Mouse (Mus musculus): ENCODE results near the gene Yod1. TPM values are rescaled to one million over a fixed set of nuclear protein-coding genes. Genes with fewer than 3 reads are reported as not detected.
A peak's percentile ranks its signal among the peaks of the same experiment; 100 is the strongest.

Yod1 gene
- polyA plus RNA-seq, 1 experiment from 2014 or later: 8.9 TPM

GRCm38 (mm10) chr1:130728708-130729107 is 11.6 kb downstream of the Yod1 start:
- H3K4me2 ChIP-seq (ENCODE audit: low read length): no peak overlapping the region
- H3K27me3 ChIP-seq (replicated peaks; ENCODE audit: control insufficient read depth, insufficient read depth, low read length): no peaks in the 10 kb centered on the region
- ATAC-seq: no peak
- H3K9me3 ChIP-seq (replicated peaks; ENCODE audit: control insufficient read depth, low read length): no peaks in the 10 kb centered on the region
- H3K36me3 ChIP-seq (ENCODE audit: control insufficient read depth, insufficient read depth, low read length): no peaks in the 10 kb centered on the region
- 89% methylated on average over 3 of the region's 3 CpGs for WGBS
- peak; percentile 19 for DNase-seq (ENCODE audit: low spot score)
- no peak overlapping the region for H3K27ac ChIP-seq (ENCODE audit: low read depth, low read length)
- no peaks in the 10 kb centered on the region for H3K4me1 ChIP-seq (ENCODE audit: control insufficient read depth, insufficient read depth, low read length)
- no peak overlapping the region for H3K9ac ChIP-seq (ENCODE audit: low read length)
- no peak overlapping the region for H3K4me3 ChIP-seq (ENCODE audit: low read depth, low read length)

- WGBS: 71% methylated on average over 2 of the region's 2 CpGs
- H3K4me3 ChIP-seq (ENCODE audit: low read depth, low read length): no peak within 1 kb of the TSS
- H3K9ac ChIP-seq (ENCODE audit: low read length): no peak within 1 kb of the TSS
- no peak within 1 kb of the TSS for H3K27ac ChIP-seq (ENCODE audit: low read depth, low read length)
- no peaks in the 10 kb centered on the region for H3K27me3 ChIP-seq (replicated peaks; ENCODE audit: control insufficient read depth, insufficient read depth, low read length)
- H3K9me3 ChIP-seq (replicated peaks; ENCODE audit: control insufficient read depth, low read length): no peaks in the 10 kb centered on the region
- H3K36me3 ChIP-seq (ENCODE audit: control insufficient read depth, insufficient read depth, low read length): no peaks in the 10 kb centered on the region
- no peak within 1 kb of the TSS for H3K4me2 ChIP-seq (ENCODE audit: low read length)
- ATAC-seq (no peak), DNase-seq (ENCODE audit: low spot score) (no peak)
- no peaks in the 10 kb centered on the region for H3K4me1 ChIP-seq (ENCODE audit: control insufficient read depth, insufficient read depth, low read length)
Measured at GRCm38 (mm10) chr1:130729153-130729552, 12.0 kb downstream of the Yod1 start, which contains the start of gene Pfkfb2. Pfkfb2 (minus strand) TSS chr1:130729253.

- ATAC-seq: peak; percentile 29; the same call in 1 of the 2 replicates
- Histone ChIP-seq H3K4me1 (ENCODE audit: control insufficient read depth, insufficient read depth, low read length) (no peaks in the 10 kb centered on the region), H3K36me3 (ENCODE audit: control insufficient read depth, insufficient read depth, low read length) (no peaks in the 10 kb centered on the region), H3K4me2 (ENCODE audit: low read length) (no peak within 1 kb of the TSS), H3K9ac (ENCODE audit: low read length) (no peak within 1 kb of the TSS), H3K27me3 (replicated peaks; ENCODE audit: control insufficient read depth, insufficient read depth, low read length) (no peaks in the 10 kb centered on the region), H3K4me3 (ENCODE audit: low read depth, low read length) (no peak within 1 kb of the TSS), H3K27ac (ENCODE audit: low read depth, low read length) (no peak within 1 kb of the TSS), H3K9me3 (replicated peaks; ENCODE audit: control insufficient read depth, low read length) (no peaks in the 10 kb centered on the region)
- 5% methylated on average over 10 of the region's 10 CpGs for WGBS
- DNase-seq (ENCODE audit: low spot score): no peak
Measured at GRCm38 (mm10) chr1:130731741-130732337, 14.7 kb downstream of the Yod1 start, which contains the start of gene AA986860. AA986860 (plus strand) TSS chr1:130731976.

- H3K4me1 ChIP-seq (ENCODE audit: control insufficient read depth, insufficient read depth, low read length): no peaks in the 10 kb centered on the region
- H3K4me2 ChIP-seq (ENCODE audit: low read length): no peak overlapping the region
- H3K36me3 ChIP-seq (ENCODE audit: control insufficient read depth, insufficient read depth, low read length): no peaks in the 10 kb centered on the region
- no peaks in the 10 kb centered on the region for H3K9me3 ChIP-seq (replicated peaks; ENCODE audit: control insufficient read depth, low read length)
- no peak for ATAC-seq
- no peak overlapping the region for H3K9ac ChIP-seq (ENCODE audit: low read length)
- H3K4me3 ChIP-seq (ENCODE audit: low read depth, low read length): no peak overlapping the region
- H3K27ac ChIP-seq (ENCODE audit: low read depth, low read length): no peak overlapping the region
- no peaks in the 10 kb centered on the region for H3K27me3 ChIP-seq (replicated peaks; ENCODE audit: control insufficient read depth, insufficient read depth, low read length)
- WGBS: 91% methylated on average over 13 of the region's 13 CpGs
- DNase-seq (ENCODE audit: low spot score): no peak
Measured at GRCm38 (mm10) chr1:130732706-130733658, 15.9 kb downstream of the Yod1 start.

- Histone ChIP-seq H3K27me3 (replicated peaks; ENCODE audit: control insufficient read depth, insufficient read depth, low read length) (no peaks in the 10 kb centered on the region), H3K27ac (ENCODE audit: low read depth, low read length) (no peak overlapping the region), H3K4me1 (ENCODE audit: control insufficient read depth, insufficient read depth, low read length) (no peaks in the 10 kb centered on the region), H3K4me3 (ENCODE audit: low read depth, low read length) (no peak overlapping the region), H3K9ac (ENCODE audit: low read length) (no peak overlapping the region), H3K9me3 (replicated peaks; ENCODE audit: control insufficient read depth, low read length) (no peaks in the 10 kb centered on the region), H3K4me2 (ENCODE audit: low read length) (no peak overlapping the region), H3K36me3 (ENCODE audit: control insufficient read depth, insufficient read depth, low read length) (no peaks in the 10 kb centered on the region)
- no peak for ATAC-seq
- DNase-seq (ENCODE audit: low spot score): no peak
- WGBS: 87% methylated on average over 4 of the region's 4 CpGs
Measured at GRCm38 (mm10) chr1:130733671-130734070, 16.5 kb downstream of the Yod1 start.

GRCm38 (mm10) chr1:130734452-130734851 is 17.3 kb downstream of the Yod1 start:
- H3K4me2 ChIP-seq (ENCODE audit: low read length): no peak overlapping the region
- H3K27ac ChIP-seq (ENCODE audit: low read depth, low read length): no peak overlapping the region
- no peaks in the 10 kb centered on the region for H3K4me1 ChIP-seq (ENCODE audit: control insufficient read depth, insufficient read depth, low read length)
- no peaks in the 10 kb centered on the region for H3K36me3 ChIP-seq (ENCODE audit: control insufficient read depth, insufficient read depth, low read length)
- DNase-seq (ENCODE audit: low spot score): no peak
- no peak overlapping the region for H3K4me3 ChIP-seq (ENCODE audit: low read depth, low read length)
- no peaks in the 10 kb centered on the region for H3K27me3 ChIP-seq (replicated peaks; ENCODE audit: control insufficient read depth, insufficient read depth, low read length)
- no peak for ATAC-seq
- no peak overlapping the region for H3K9ac ChIP-seq (ENCODE audit: low read length)
- 38% methylated on average over 5 of the region's 5 CpGs for whole genome bisulfite sequencing
- no peaks in the 10 kb centered on the region for H3K9me3 ChIP-seq (replicated peaks; ENCODE audit: control insufficient read depth, low read length)

DNA sequence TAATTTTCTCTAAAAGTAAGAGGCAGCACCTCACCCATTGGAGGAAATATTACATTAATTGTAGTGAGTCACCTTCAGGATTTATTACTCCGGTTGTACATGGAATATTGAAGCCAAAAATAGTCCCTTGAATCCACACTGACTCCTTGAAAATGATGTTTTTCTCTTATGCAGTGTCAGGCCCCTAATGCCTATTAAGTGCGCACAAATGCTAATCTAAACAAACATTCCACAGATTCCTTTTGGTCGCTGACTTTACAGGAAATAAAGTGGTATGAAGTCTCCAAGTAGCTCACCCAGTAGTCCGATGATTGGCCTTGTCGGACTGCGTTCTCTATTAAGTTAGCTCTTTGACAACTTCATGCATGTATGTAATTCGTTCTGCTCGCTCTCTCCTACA is 17.7 kb downstream of the Yod1 start:
- 83% methylated on average over 8 of the region's 8 CpGs for WGBS

GRCm38 (mm10) chr1:130737411-130737881 is 20.3 kb downstream of the Yod1 start:
- no peak for ATAC-seq
- no peak overlapping the region for H3K27ac ChIP-seq (ENCODE audit: low read depth, low read length)
- H3K9me3 ChIP-seq (replicated peaks; ENCODE audit: control insufficient read depth, low read length): no peaks in the 10 kb centered on the region
- H3K9ac ChIP-seq (ENCODE audit: low read length): no peak overlapping the region
- WGBS: 33% methylated on average over 11 of the region's 11 CpGs
- no peaks in the 10 kb centered on the region for H3K27me3 ChIP-seq (replicated peaks; ENCODE audit: control insufficient read depth, insufficient read depth, low read length)
- H3K4me1 ChIP-seq (ENCODE audit: control insufficient read depth, insufficient read depth, low read length): no peaks in the 10 kb centered on the region
- DNase-seq (ENCODE audit: low spot score): no peak
- H3K4me2 ChIP-seq (ENCODE audit: low read length): no peak overlapping the region
- no peaks in the 10 kb centered on the region for H3K36me3 ChIP-seq (ENCODE audit: control insufficient read depth, insufficient read depth, low read length)
- H3K4me3 ChIP-seq (ENCODE audit: low read depth, low read length): no peak overlapping the region

More for the DNA sequence above, 17.7 kb downstream of the Yod1 start:
- Histone ChIP-seq H3K9me3 (replicated peaks; ENCODE audit: control insufficient read depth, low read length) (no peaks in the 10 kb centered on the region), H3K4me3 (ENCODE audit: low read depth, low read length) (no peak overlapping the region), H3K27ac (ENCODE audit: low read depth, low read length) (no peak overlapping the region), H3K4me1 (ENCODE audit: control insufficient read depth, insufficient read depth, low read length) (no peaks in the 10 kb centered on the region), H3K4me2 (ENCODE audit: low read length) (no peak overlapping the region), H3K9ac (ENCODE audit: low read length) (no peak overlapping the region), H3K36me3 (ENCODE audit: control insufficient read depth, insufficient read depth, low read length) (no peaks in the 10 kb centered on the region), H3K27me3 (replicated peaks; ENCODE audit: control insufficient read depth, insufficient read depth, low read length) (no peaks in the 10 kb centered on the region)
- DNase-seq (ENCODE audit: low spot score) (no peak), ATAC-seq (no peak)

DNA sequence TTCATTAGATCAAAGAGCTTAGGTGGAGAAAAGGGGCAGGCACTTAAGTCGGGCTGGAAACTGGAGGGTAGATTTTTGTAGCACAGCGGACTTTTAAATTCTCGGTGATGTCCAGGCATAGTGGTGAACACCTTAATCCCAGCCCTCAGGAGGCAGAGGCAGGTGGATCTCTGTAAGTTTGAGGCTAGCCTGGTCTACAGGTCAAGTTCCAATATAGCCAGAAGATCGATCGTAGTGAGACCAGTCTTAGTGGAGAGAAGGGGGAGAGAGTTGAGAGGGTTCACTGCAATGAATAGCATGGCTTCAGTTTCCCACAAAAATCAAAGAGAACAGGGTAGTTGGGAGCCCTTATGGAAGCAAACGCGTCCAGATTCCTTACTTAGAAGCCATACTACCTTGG is 20.8 kb downstream of the Yod1 start:
- no peak overlapping the region for H3K9ac ChIP-seq (ENCODE audit: low read length)
- H3K4me3 ChIP-seq (ENCODE audit: low read depth, low read length): no peak overlapping the region
- H3K9me3 ChIP-seq (replicated peaks; ENCODE audit: control insufficient read depth, low read length): no peaks in the 10 kb centered on the region
- WGBS: 91% methylated on average over 7 of the region's 7 CpGs
- H3K27me3 ChIP-seq (replicated peaks; ENCODE audit: control insufficient read depth, insufficient read depth, low read length): no peaks in the 10 kb centered on the region
- DNase-seq (ENCODE audit: low spot score): no peak
- H3K4me2 ChIP-seq (ENCODE audit: low read length): no peak overlapping the region
- no peaks in the 10 kb centered on the region for H3K36me3 ChIP-seq (ENCODE audit: control insufficient read depth, insufficient read depth, low read length)
- ATAC-seq: no peak
- no peaks in the 10 kb centered on the region for H3K4me1 ChIP-seq (ENCODE audit: control insufficient read depth, insufficient read depth, low read length)
- H3K27ac ChIP-seq (ENCODE audit: low read depth, low read length): no peak overlapping the region
